Mouse (Mus musculus): Measurements from ENCODE around the gene Ptp4a2. TPM values are rescaled to one million over a fixed set of nuclear protein-coding genes. Genes with fewer than 3 reads are reported as not detected.

Ptp4a2 gene
- polyA plus RNA-seq, 1 experiment from 2014 or later, result 355 TPM

- H3K4me1 ChIP-seq, result no peaks in the 10 kb centered on the region
- no peaks in the 10 kb centered on the region for H3K9me3 ChIP-seq
- H3K9ac ChIP-seq, result no peak overlapping the region
- H3K36me3 ChIP-seq, result no peaks in the 10 kb centered on the region
- no peak for ATAC-seq (ENCODE audit: insufficient number of reproducible peaks, low FRiP score, low TSS enrichment, low read depth)
- no peak overlapping the region for H3K4me3 ChIP-seq
- no peak overlapping the region for H3K27ac ChIP-seq
- 78% methylated on average over 3 of the region's 3 CpGs for WGBS
- H3K27me3 ChIP-seq, result no peaks in the 10 kb centered on the region
- no peak overlapping the region for H3K4me2 ChIP-seq
These were observed 6.0 kb upstream of the Ptp4a2 start for GRCm38 (mm10) chr4:129805059-129805458.

GRCm38 (mm10) chr4:129811605-129812468, 818 bp downstream of the Ptp4a2 start:
- H3K9me3 ChIP-seq, result no peaks in the 10 kb centered on the region
- H3K4me2 ChIP-seq, result peak overlapping the region; percentile 78
- no peak overlapping the region for H3K4me3 ChIP-seq
- no peak for ATAC-seq (ENCODE audit: insufficient number of reproducible peaks, low FRiP score, low TSS enrichment, low read depth)
- H3K9ac ChIP-seq, result no peak overlapping the region
- H3K4me1 ChIP-seq, result peaks cover 16% of the 10 kb centered on the region
- H3K36me3 ChIP-seq, result no peaks in the 10 kb centered on the region
- H3K27ac ChIP-seq, result peak overlapping the region; percentile 71
- 42% methylated on average over 14 of the region's 14 CpGs for WGBS
- no peaks in the 10 kb centered on the region for H3K27me3 ChIP-seq

- H3K36me3 ChIP-seq, result no peaks in the 10 kb centered on the region
- peaks cover 38% of the 10 kb centered on the region for H3K4me1 ChIP-seq
- no peak overlapping the region for H3K4me2 ChIP-seq
- peak overlapping the region; percentile 91 for H3K27ac ChIP-seq
- WGBS, result 28% methylated on average over 6 of the region's 6 CpGs
- ATAC-seq (ENCODE audit: insufficient number of reproducible peaks, low FRiP score, low TSS enrichment, low read depth), result peak; percentile 20; the same call in 1 of the 2 replicates
- H3K9me3 ChIP-seq, result no peaks in the 10 kb centered on the region
- no peak overlapping the region for H3K9ac ChIP-seq
- no peaks in the 10 kb centered on the region for H3K27me3 ChIP-seq
- H3K4me3 ChIP-seq, result no peak overlapping the region
These were observed 6.6 kb downstream of the Ptp4a2 start for GRCm38 (mm10) chr4:129817591-129817990.

- Histone ChIP-seq H3K9ac (no peak overlapping the region), H3K27me3 (no peaks in the 10 kb centered on the region)
These were observed 7.6 kb downstream of the Ptp4a2 start for GRCm38 (mm10) chr4:129818506-129819195.

GRCm38 (mm10) chr4:129819712-129820336, 8.8 kb downstream of the Ptp4a2 start:
- Histone ChIP-seq H3K4me1 (peaks cover 54% of the 10 kb centered on the region), H3K9me3 (no peaks in the 10 kb centered on the region), H3K27ac (peak overlapping the region; percentile 96), H3K4me3 (peak overlapping the region; percentile 93), H3K27me3 (no peaks in the 10 kb centered on the region), H3K4me2 (peak overlapping the region; percentile 85), H3K36me3 (no peaks in the 10 kb centered on the region), H3K9ac (peak overlapping the region; percentile 95)
- ATAC-seq (ENCODE audit: insufficient number of reproducible peaks, low FRiP score, low TSS enrichment, low read depth), result peak; percentile 94
- WGBS, result under 1% methylated on average over 50 of the region's 83 CpGs

More at GRCm38 (mm10) chr4:129818506-129819195, 7.6 kb downstream of the Ptp4a2 start:
- H3K4me1 ChIP-seq, result peaks cover 48% of the 10 kb centered on the region
- WGBS, result 48% methylated on average over 10 of the region's 10 CpGs
- no peak overlapping the region for H3K4me3 ChIP-seq
- no peaks in the 10 kb centered on the region for H3K36me3 ChIP-seq
- peak overlapping the region; percentile 91 for H3K27ac ChIP-seq
- no peaks in the 10 kb centered on the region for H3K9me3 ChIP-seq
- peak overlapping the region; percentile 85; the same call in 1 of the 2 replicates for H3K4me2 ChIP-seq
- no peak for ATAC-seq (ENCODE audit: insufficient number of reproducible peaks, low FRiP score, low TSS enrichment, low read depth)

GRCm38 (mm10) chr4:129820417-129821086, 9.5 kb downstream of the Ptp4a2 start:
- peaks cover 54% of the 10 kb centered on the region for H3K4me1 ChIP-seq

GRCm38 (mm10) chr4:129821087-129821616, 10.1 kb downstream of the Ptp4a2 start:
- H3K9ac ChIP-seq, result peak overlapping the region; percentile 95
- peak overlapping the region; percentile 85 for H3K4me2 ChIP-seq
- under 1% methylated on average over 16 of the region's 16 CpGs for WGBS
- no peaks in the 10 kb centered on the region for H3K9me3 ChIP-seq
- peaks cover 54% of the 10 kb centered on the region for H3K4me1 ChIP-seq
- no peaks in the 10 kb centered on the region for H3K36me3 ChIP-seq
- no peak for ATAC-seq (ENCODE audit: insufficient number of reproducible peaks, low FRiP score, low TSS enrichment, low read depth)
- H3K27me3 ChIP-seq, result no peaks in the 10 kb centered on the region
- H3K27ac ChIP-seq, result peak overlapping the region; percentile 96
- H3K4me3 ChIP-seq, result peak overlapping the region; percentile 93

More at GRCm38 (mm10) chr4:129820417-129821086, 9.5 kb downstream of the Ptp4a2 start:
- Histone ChIP-seq H3K9ac (peak overlapping the region; percentile 95), H3K4me3 (peak overlapping the region; percentile 93), H3K4me2 (peak overlapping the region; percentile 85), H3K27me3 (no peaks in the 10 kb centered on the region), H3K36me3 (no peaks in the 10 kb centered on the region), H3K27ac (peak overlapping the region; percentile 96), H3K9me3 (no peaks in the 10 kb centered on the region)
- ATAC-seq (ENCODE audit: insufficient number of reproducible peaks, low FRiP score, low TSS enrichment, low read depth), result peak; percentile 71; the same call in 1 of the 2 replicates
- under 1% methylated on average over 53 of the region's 79 CpGs for WGBS

GRCm38 (mm10) chr4:129822324-129822723, 11.3 kb downstream of the Ptp4a2 start:
- 54% methylated on average over 3 of the region's 3 CpGs for WGBS
- no peak overlapping the region; the same call in 1 of the 2 replicates for H3K27ac ChIP-seq
- no peaks in the 10 kb centered on the region for H3K9me3 ChIP-seq
- H3K4me1 ChIP-seq, result peaks cover 52% of the 10 kb centered on the region
- peak overlapping the region; percentile 93; the same call in 1 of the 2 replicates for H3K4me3 ChIP-seq
- H3K27me3 ChIP-seq, result no peaks in the 10 kb centered on the region
- H3K9ac ChIP-seq, result no peak overlapping the region
- H3K36me3 ChIP-seq, result no peaks in the 10 kb centered on the region
- no peak for ATAC-seq (ENCODE audit: insufficient number of reproducible peaks, low FRiP score, low TSS enrichment, low read depth)
- peak overlapping the region; percentile 85 for H3K4me2 ChIP-seq

GRCm38 (mm10) chr4:129823216-129823810, 12.3 kb downstream of the Ptp4a2 start:
- H3K4me1 ChIP-seq, result peaks cover 44% of the 10 kb centered on the region
- no peaks in the 10 kb centered on the region for H3K9me3 ChIP-seq

GRCm38 (mm10) chr4:129827611-129828010, 16.6 kb downstream of the Ptp4a2 start:
- Histone ChIP-seq H3K4me2 (no peak overlapping the region), H3K27me3 (no peaks in the 10 kb centered on the region), H3K9ac (no peak overlapping the region), H3K9me3 (no peaks in the 10 kb centered on the region), H3K4me3 (no peak overlapping the region), H3K36me3 (no peaks in the 10 kb centered on the region), H3K27ac (no peak overlapping the region), H3K4me1 (peaks cover 24% of the 10 kb centered on the region)
- no peak for ATAC-seq (ENCODE audit: insufficient number of reproducible peaks, low FRiP score, low TSS enrichment, low read depth)
- WGBS, result 69% methylated on average over 3 of the region's 3 CpGs

More at GRCm38 (mm10) chr4:129823216-129823810, 12.3 kb downstream of the Ptp4a2 start:
- H3K36me3 ChIP-seq, result no peaks in the 10 kb centered on the region
- no peaks in the 10 kb centered on the region for H3K27me3 ChIP-seq
- WGBS, result 51% methylated on average over 4 of the region's 4 CpGs
- H3K27ac ChIP-seq, result peak overlapping the region; percentile 33; the same call in 1 of the 2 replicates
- no peak overlapping the region for H3K9ac ChIP-seq
- ATAC-seq (ENCODE audit: insufficient number of reproducible peaks, low FRiP score, low TSS enrichment, low read depth), result no peak
- H3K4me2 ChIP-seq, result no peak overlapping the region
- no peak overlapping the region for H3K4me3 ChIP-seq
